Mouse (Mus musculus) kidney, adult 9 months (tissue): ENCODE data around the gene Ppip5k2.

Experiments used
- DNase-seq: peaks from one replicate; pipeline ENCODE4 v3.0.0; 2022

Gene Ppip5k2

GRCm38 (mm10) chr1:97753216-97753615 is 17.0 kb downstream of the Ppip5k2 start:
- no peak for DNase-seq

GRCm38 (mm10) chr1:97748163-97748562 is 22.0 kb downstream of the Ppip5k2 start:
- DNase-seq: no peak

- DNase-seq: no peak
These were observed 23.9 kb downstream of the Ppip5k2 start for GRCm38 (mm10) chr1:97746261-97746660.

- no peak for DNase-seq
These were observed 24.5 kb downstream of the Ppip5k2 start for GRCm38 (mm10) chr1:97745712-97746111.

GRCm38 (mm10) chr1:97743063-97743462 is 27.1 kb downstream of the Ppip5k2 start:
- DNase-seq: no peak

GRCm38 (mm10) chr1:97729339-97729738 is 40.9 kb downstream of the Ppip5k2 start:
- no peak for DNase-seq

GRCm38 (mm10) chr1:97726730-97727129 is 43.5 kb downstream of the Ppip5k2 start:
- peak; percentile 23 for DNase-seq

- DNase-seq: no peak
These were observed 51.8 kb downstream of the Ppip5k2 start for GRCm38 (mm10) chr1:97718440-97718839.

- no peak for DNase-seq
These were observed 55.8 kb downstream of the Ppip5k2 start for GRCm38 (mm10) chr1:97714334-97714868.

GRCm38 (mm10) chr1:97710520-97710919 is 59.7 kb downstream of the Ppip5k2 start:
- no peak for DNase-seq

GRCm38 (mm10) chr1:97705389-97705788 is 64.8 kb downstream of the Ppip5k2 start:
- no peak for DNase-seq

GRCm38 (mm10) chr1:97704646-97705045 is 65.6 kb downstream of the Ppip5k2 start:
- no peak for DNase-seq

GRCm38 (mm10) chr1:97698956-97699570 is 71.1 kb downstream of the Ppip5k2 start:
- DNase-seq: peak; percentile 42

GRCm38 (mm10) chr1:97697273-97697672 is 72.9 kb downstream of the Ppip5k2 start:
- DNase-seq: no peak

- DNase-seq: no peak
These were observed 76.4 kb downstream of the Ppip5k2 start for GRCm38 (mm10) chr1:97693825-97694224.

GRCm38 (mm10) chr1:97688756-97689155 is 81.5 kb downstream of the Ppip5k2 start:
- peak; percentile 61 for DNase-seq

GRCm38 (mm10) chr1:97676526-97677177 is 93.6 kb downstream of the Ppip5k2 start:
- no peak for DNase-seq

GRCm38 (mm10) chr1:97676115-97676514 is 94.1 kb downstream of the Ppip5k2 start:
- DNase-seq: no peak

- DNase-seq: no peak
These were observed 97.4 kb downstream of the Ppip5k2 start for GRCm38 (mm10) chr1:97672849-97673248.

- no peak for DNase-seq
These were observed 102.9 kb downstream of the Ppip5k2 start for GRCm38 (mm10) chr1:97667288-97667687.

GRCm38 (mm10) chr1:97662324-97662723 is 107.9 kb downstream of the Ppip5k2 start:
- no peak for DNase-seq

- DNase-seq: peak; percentile 86
These were observed 108.6 kb downstream of the Ppip5k2 start, which contains the start of gene D1Ertd622e for GRCm38 (mm10) chr1:97661406-97662241. D1Ertd622e (minus strand) TSS chr1:97662074.

- DNase-seq: peak; percentile 79
These were observed 109.4 kb downstream of the Ppip5k2 start for GRCm38 (mm10) chr1:97660687-97661405.
